Mouse (Mus musculus) spleen, postnatal 10 days (tissue): ENCODE results near the gene Tead3.

Experiments used
- DNase-seq, 2 experiments: peaks; one replicate each; pipeline ENCODE4 v3.0.0; 2021 to 2022; ENCODE audit warnings: low spot score in 2 of 2

The Tead3 gene

GRCm38 (mm10) chr17:28311366-28312132, 39.1 kb downstream of the Tead3 start:
- DNase-seq, result no peak

- DNase-seq, result no peak
Measured at GRCm38 (mm10) chr17:28310831-28311230, 39.8 kb downstream of the Tead3 start.

- peak; percentile 85 to 92 for DNase-seq
Measured at GRCm38 (mm10) chr17:28308297-28309195, 42.1 kb downstream of the Tead3 start.

- DNase-seq, result no peak
Measured at GRCm38 (mm10) chr17:28305172-28305571, 45.4 kb downstream of the Tead3 start.

- no peak for DNase-seq
Measured at GRCm38 (mm10) chr17:28300850-28301249, 49.8 kb downstream of the Tead3 start.

GRCm38 (mm10) chr17:28300323-28300722, 50.3 kb downstream of the Tead3 start:
- DNase-seq, result no peak

GRCm38 (mm10) chr17:28299669-28300320, 50.8 kb downstream of the Tead3 start:
- no peak for DNase-seq

- DNase-seq, result no peak
Measured at GRCm38 (mm10) chr17:28298888-28299287, 51.7 kb downstream of the Tead3 start.

- DNase-seq, result no peak
Measured at GRCm38 (mm10) chr17:28294449-28295333, 55.9 kb downstream of the Tead3 start.

- DNase-seq, result no peak
Measured at GRCm38 (mm10) chr17:28293716-28294115, 56.9 kb downstream of the Tead3 start.

- DNase-seq, result no peak
Measured at GRCm38 (mm10) chr17:28291346-28291745, 59.3 kb downstream of the Tead3 start.

GRCm38 (mm10) chr17:28290671-28291070, 59.9 kb downstream of the Tead3 start:
- DNase-seq, result no peak

- DNase-seq, result no peak
Measured at GRCm38 (mm10) chr17:28290262-28290661, 60.4 kb downstream of the Tead3 start.

- DNase-seq, result peak in 1 of 2 experiments; percentile 43
Measured at GRCm38 (mm10) chr17:28287980-28288379, 62.6 kb downstream of the Tead3 start.

GRCm38 (mm10) chr17:28287578-28287977, 63.0 kb downstream of the Tead3 start:
- no peak for DNase-seq

- no peak for DNase-seq
Measured at GRCm38 (mm10) chr17:28286964-28287363, 63.7 kb downstream of the Tead3 start.

- no peak for DNase-seq
Measured at GRCm38 (mm10) chr17:28286133-28286532, 64.5 kb downstream of the Tead3 start.

- DNase-seq, result no peak
Measured at GRCm38 (mm10) chr17:28283199-28283598, 67.4 kb downstream of the Tead3 start.

GRCm38 (mm10) chr17:28281866-28282441, 68.7 kb downstream of the Tead3 start:
- no peak for DNase-seq
